Mouse (Mus musculus): ENCODE measurements around the gene Dpep2nb. TPM values are rescaled to one million over a fixed set of nuclear protein-coding genes. Genes with fewer than 3 reads are reported as not detected.
"Not testable (repeated sequence)": the region's sequence is repeated elsewhere in the genome, so short reads cannot be mapped to it uniquely, and the experiment has no call there.

The Dpep2nb gene
- polyA plus RNA-seq, 1 experiment, result not detected

DNA sequence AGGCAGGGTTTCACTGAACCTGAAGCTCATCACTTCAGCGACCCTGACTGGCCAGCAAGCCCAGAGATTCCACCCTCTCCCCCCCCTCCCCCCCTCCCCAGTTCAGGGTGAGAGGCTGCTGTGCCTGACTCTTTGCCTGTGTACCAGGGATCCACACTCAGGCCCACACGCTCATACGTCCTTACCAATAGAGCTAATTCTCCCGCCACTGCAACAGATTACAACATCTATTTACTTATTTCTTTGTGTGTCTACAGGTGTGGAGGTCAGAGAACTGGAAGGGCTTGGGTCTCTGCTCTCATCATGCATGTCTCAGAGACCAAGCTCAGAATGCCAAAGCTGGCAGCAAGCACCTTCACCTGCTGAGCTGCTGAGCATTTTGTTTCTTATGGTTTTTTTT, 12.5 kb downstream of the Dpep2nb start:
- WGBS, result 51% methylated on average over 4 of the region's 4 CpGs
- Histone ChIP-seq H3K27ac (ENCODE audit: insufficient read depth, low read depth, low read length) (no peak overlapping the region), H3K4me3 (ENCODE audit: insufficient read depth, low read depth, low read length) (no peak overlapping the region), H3K4me1 (ENCODE audit: control insufficient read depth, insufficient read depth, low read length) (peaks cover 3% of the 10 kb centered on the region)
- TF ChIP-seq CTCF (IDR thresholded peaks at IDR 0.05; ENCODE audit: insufficient read depth, low read depth, low read length), result no peak

DNA sequence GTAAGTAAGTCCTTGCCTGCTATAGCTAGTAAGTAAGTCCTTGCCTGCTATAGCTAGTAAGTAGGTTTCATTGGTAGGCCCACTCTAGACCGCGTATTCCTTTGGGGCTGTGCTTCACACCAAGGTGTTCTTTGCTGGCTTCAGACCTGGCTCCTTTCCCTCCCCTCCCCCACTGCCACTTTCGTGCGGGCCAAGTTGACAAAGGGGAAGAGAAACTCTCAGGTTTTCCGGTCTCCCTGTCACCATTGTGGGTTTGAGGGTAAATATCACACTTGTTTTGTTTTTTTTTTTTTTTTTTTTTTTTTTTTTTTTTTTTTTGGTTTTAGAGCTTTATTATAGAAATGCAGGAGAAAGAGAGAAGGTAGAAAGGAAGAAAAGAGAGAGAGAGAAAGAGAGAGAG, 13.3 kb downstream of the Dpep2nb start:
- 64% methylated on average over 5 of the region's 5 CpGs for WGBS
- peaks cover 3% of the 10 kb centered on the region for H3K4me1 ChIP-seq (ENCODE audit: control insufficient read depth, insufficient read depth, low read length)
- no peak overlapping the region for H3K4me3 ChIP-seq (ENCODE audit: insufficient read depth, low read depth, low read length)
- no peak overlapping the region for H3K27ac ChIP-seq (ENCODE audit: insufficient read depth, low read depth, low read length)
- TF ChIP-seq POLR2A (IDR thresholded peaks at IDR 0.05; ENCODE audit: insufficient read depth, low read depth, low read length) (no peak), CTCF (IDR thresholded peaks at IDR 0.05; ENCODE audit: insufficient read depth, low read depth, low read length) (no peak)

DNA sequence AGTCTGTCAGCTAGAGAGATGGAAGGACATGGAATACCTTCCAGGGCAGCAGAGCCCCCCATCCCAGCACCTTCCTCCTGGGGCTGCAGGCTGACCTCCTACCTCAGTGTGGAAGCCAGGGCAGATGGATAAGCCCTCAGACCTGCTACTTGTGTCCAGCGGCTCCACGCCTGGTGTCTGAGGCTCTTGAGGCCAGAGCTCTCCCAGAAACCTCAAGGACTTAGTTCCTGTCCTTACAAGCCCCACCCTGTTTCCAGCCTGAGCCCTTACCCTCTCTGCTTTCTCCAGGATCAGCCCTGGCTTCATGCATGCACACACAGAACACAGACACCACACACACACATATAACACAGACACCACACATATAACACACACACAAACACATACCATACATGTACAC, 14.2 kb downstream of the Dpep2nb start:
- H3K4me1 ChIP-seq (ENCODE audit: control insufficient read depth, insufficient read depth, low read length), result peaks cover 3% of the 10 kb centered on the region
- no peak overlapping the region for H3K4me3 ChIP-seq (ENCODE audit: insufficient read depth, low read depth, low read length)
- H3K27ac ChIP-seq (ENCODE audit: insufficient read depth, low read depth, low read length), result no peak overlapping the region
- WGBS, result 83% methylated on average over 2 of the region's 2 CpGs
- TF ChIP-seq CTCF (IDR thresholded peaks at IDR 0.05; ENCODE audit: insufficient read depth, low read depth, low read length) (no peak), POLR2A (IDR thresholded peaks at IDR 0.05; ENCODE audit: insufficient read depth, low read depth, low read length) (no peak)

DNA sequence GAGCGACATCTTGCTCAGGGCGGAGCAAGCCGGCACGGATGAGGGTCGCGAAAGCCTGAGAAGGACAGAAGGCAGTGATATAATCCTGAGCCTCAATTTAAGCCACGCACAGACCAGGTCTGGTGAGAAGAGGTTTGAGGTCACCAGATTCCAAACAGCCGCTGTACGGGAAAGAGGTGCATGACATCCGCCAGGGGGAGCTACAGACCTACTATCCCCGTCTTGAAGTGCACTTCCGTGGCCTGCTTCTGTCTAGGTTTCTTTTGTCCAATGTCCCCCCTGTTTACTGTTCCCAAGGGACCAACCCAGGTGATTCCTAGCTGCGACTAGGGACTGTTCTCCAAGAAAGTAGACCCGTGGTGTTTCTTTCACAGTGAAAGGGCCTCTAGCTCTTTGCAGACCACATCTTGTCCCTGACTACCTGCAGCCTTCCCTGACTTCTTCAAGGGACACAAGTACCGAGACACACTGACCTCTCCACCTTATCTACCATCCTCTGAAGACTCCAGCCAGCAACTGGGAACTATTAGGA, 14.9 kb downstream of the Dpep2nb start, which contains the start of gene Dus2:
TSS of gene Dus2 (plus strand) at position 482 of the 532 bp plus-strand sequence.
- Histone ChIP-seq H3K4me1 (ENCODE audit: control insufficient read depth, insufficient read depth, low read length) (peaks cover 3% of the 10 kb centered on the region), H3K4me3 (ENCODE audit: insufficient read depth, low read depth, low read length) (no peak within 1 kb of the TSS; the same call in 1 of the 2 replicates), H3K27ac (ENCODE audit: insufficient read depth, low read depth, low read length) (no peak within 1 kb of the TSS)
- WGBS, result 13% methylated on average over 15 of the region's 15 CpGs
- no peak for TF ChIP-seq POLR2A (IDR thresholded peaks at IDR 0.05; ENCODE audit: insufficient read depth, low read depth, low read length)
- TF ChIP-seq CTCF (IDR thresholded peaks at IDR 0.05; ENCODE audit: insufficient read depth, low read depth, low read length), result peak; percentile 67

DNA sequence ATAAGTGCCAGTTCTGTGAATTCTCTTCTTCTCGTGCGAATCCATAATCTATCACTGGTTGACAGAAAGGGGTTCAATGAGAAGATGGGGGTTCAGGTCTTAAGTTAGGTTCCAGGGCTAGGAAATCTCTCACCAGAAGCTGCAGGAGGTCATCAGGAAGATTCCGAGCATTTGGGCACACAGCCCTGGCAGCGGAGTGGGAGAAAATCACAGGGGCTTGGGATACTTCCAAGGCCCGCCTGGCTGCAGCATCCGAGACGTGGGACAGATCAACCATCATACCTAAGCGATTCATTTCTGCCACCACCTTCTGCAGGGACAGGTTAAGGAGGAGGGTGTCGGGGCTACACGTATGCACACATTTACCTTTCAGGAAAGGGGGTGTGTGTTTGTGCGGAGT, 17.2 kb downstream of the Dpep2nb start:
- TF ChIP-seq CTCF (IDR thresholded peaks at IDR 0.05; ENCODE audit: insufficient read depth, low read depth, low read length) (no peak), POLR2A (IDR thresholded peaks at IDR 0.05; ENCODE audit: insufficient read depth, low read depth, low read length) (no peak)
- Histone ChIP-seq H3K4me3 (ENCODE audit: insufficient read depth, low read depth, low read length) (no peak overlapping the region), H3K27ac (ENCODE audit: insufficient read depth, low read depth, low read length) (no peak overlapping the region), H3K4me1 (ENCODE audit: control insufficient read depth, insufficient read depth, low read length) (peaks cover 3% of the 10 kb centered on the region)
- 73% methylated on average over 11 of the region's 11 CpGs for WGBS

DNA sequence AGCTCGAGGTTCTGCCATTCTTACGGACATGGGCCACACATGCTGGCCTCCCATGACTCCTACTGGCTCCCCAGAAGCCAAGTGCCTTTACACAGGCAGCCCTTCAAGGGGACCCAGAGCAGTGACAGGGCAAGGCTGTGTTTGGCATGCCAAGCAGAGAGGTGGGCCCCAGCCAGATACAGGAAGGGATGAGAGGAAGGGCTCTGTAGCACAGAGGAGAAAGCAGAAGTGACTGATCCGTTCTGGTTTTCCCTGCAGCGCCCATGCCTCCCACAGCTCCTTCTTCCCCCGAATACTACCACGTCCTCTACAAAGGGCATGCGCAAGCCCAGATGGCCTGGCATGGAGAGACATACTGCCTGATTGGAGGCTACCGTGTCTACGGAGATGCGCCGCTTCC, 22.4 kb downstream of the Dpep2nb start:
- 78% methylated on average over 11 of the region's 11 CpGs for WGBS
- not testable (repeated sequence) for H3K4me1 ChIP-seq (ENCODE audit: control insufficient read depth, insufficient read depth, low read length); H3K27ac ChIP-seq (ENCODE audit: insufficient read depth, low read depth, low read length); H3K4me3 ChIP-seq (ENCODE audit: insufficient read depth, low read depth, low read length)

DNA sequence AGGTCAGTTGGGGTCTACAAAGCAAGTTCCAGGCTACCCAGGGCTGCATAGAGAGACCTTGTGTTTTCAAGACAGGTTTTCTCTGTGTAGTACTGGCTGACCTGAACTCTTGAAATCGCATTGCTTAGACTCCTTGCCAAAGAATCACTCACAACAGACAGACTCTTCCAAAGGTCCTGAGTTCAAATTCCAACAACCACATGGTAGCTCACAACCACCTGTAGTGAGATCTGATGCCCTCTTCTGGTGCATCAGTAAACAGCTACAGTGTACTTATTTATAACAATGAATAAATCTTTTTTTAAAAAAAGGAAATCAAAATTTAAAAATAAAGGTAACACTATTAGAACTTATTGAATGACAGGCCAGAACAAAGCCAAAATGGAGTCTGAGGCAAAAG, 24.6 kb downstream of the Dpep2nb start:
- WGBS, result 91% methylated on average over 1 of the region's 1 CpGs
- TF ChIP-seq POLR2A (IDR thresholded peaks at IDR 0.05; ENCODE audit: insufficient read depth, low read depth, low read length), result no peak
- no peak for TF ChIP-seq CTCF (IDR thresholded peaks at IDR 0.05; ENCODE audit: insufficient read depth, low read depth, low read length)
- H3K4me3 ChIP-seq (ENCODE audit: insufficient read depth, low read depth, low read length), result no peak overlapping the region
- H3K4me1 ChIP-seq (ENCODE audit: control insufficient read depth, insufficient read depth, low read length), result no peaks in the 10 kb centered on the region
- no peak overlapping the region for H3K27ac ChIP-seq (ENCODE audit: insufficient read depth, low read depth, low read length)

DNA sequence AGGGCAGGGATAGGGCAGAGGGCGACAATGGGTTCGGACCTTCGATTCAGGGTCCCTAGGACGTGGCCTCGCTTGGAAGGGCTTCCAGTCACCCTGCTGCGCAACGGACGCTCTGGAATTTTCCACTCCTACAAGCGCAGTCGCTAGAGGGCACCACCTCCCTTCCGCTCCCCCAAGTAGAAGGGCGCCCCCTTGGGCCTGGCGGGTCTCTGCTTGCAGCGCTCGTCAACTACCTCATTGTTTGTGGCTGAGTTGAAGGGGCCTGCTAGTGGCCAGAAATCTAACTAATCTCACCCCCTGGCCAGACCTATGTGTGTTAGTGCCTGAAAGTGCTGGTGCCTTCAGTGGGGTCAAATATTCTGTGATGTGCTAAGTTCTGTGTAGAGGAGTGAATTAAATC, 26.4 kb downstream of the Dpep2nb start, which contains the start of gene Dpep3:
TSS of gene Dpep3 (minus strand) at position 105 of the 400 bp plus-strand sequence.
- 93% methylated on average over 15 of the region's 15 CpGs for WGBS
- Histone ChIP-seq H3K4me1 (ENCODE audit: control insufficient read depth, insufficient read depth, low read length) (no peaks in the 10 kb centered on the region), H3K27ac (ENCODE audit: insufficient read depth, low read depth, low read length) (no peak within 1 kb of the TSS), H3K4me3 (ENCODE audit: insufficient read depth, low read depth, low read length) (no peak within 1 kb of the TSS)
- TF ChIP-seq CTCF (IDR thresholded peaks at IDR 0.05; ENCODE audit: insufficient read depth, low read depth, low read length) (no peak), POLR2A (IDR thresholded peaks at IDR 0.05; ENCODE audit: insufficient read depth, low read depth, low read length) (no peak)

DNA sequence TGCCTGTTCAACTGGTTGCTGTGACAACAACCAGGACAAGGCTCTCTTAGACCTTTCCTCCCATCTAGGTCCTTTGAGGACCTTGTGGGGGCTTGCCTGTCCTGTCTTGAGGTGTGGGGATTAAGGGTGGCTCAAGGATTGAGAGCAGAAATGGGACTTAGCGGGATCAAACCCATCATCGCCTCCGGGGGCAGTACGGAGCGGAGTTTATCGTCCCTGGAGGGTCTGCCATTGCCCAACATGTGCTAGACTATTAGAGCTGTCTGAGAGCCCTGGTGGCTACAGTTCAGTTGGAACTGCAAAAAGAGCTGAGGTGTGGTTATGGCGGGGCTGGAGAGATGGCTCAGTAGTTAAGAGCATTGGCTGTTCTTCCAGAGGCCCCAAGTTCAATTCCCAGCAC, 30.4 kb downstream of the Dpep2nb start:
- no peaks in the 10 kb centered on the region for H3K4me1 ChIP-seq (ENCODE audit: control insufficient read depth, insufficient read depth, low read length)
- TF ChIP-seq POLR2A (IDR thresholded peaks at IDR 0.05; ENCODE audit: insufficient read depth, low read depth, low read length) (no peak), CTCF (IDR thresholded peaks at IDR 0.05; ENCODE audit: insufficient read depth, low read depth, low read length) (no peak)
- 74% methylated on average over 7 of the region's 7 CpGs for WGBS
- no peak overlapping the region for H3K27ac ChIP-seq (ENCODE audit: insufficient read depth, low read depth, low read length)
- no peak overlapping the region for H3K4me3 ChIP-seq (ENCODE audit: insufficient read depth, low read depth, low read length)
